Mouse (Mus musculus): Measurements from ENCODE around the gene Spib. TPM values are rescaled to one million over a fixed set of nuclear protein-coding genes. Genes with fewer than 3 reads are reported as not detected.

Spib gene
- polyA plus RNA-seq, 1 experiment from 2014 or later: not detected

Small RNA genes lying within 50 kb of the gene (microRNA-seq; reads per million reads assigned to microRNA genes)
- gene Mir7053: not detected

Other genes with a start within 250 kb of the Spib start
- gene Clec11a, start 225.2 kb downstream of the Spib start, polyA plus RNA-seq (2015; fragmentation: Nextera tagmentation; extraction: Ambion mirVana): 3.0 and 3.4 TPM in 2 replicates
- 13.2 and 15.1 TPM in 2 replicates for gene Shank1, start 221.8 kb downstream of the Spib start, polyA plus RNA-seq (2015; fragmentation: Nextera tagmentation; extraction: Ambion mirVana)
- 10.1 and 10.6 TPM in 2 replicates for gene Syt3, start 148.0 kb downstream of the Spib start, polyA plus RNA-seq (2015; fragmentation: Nextera tagmentation; extraction: Ambion mirVana)
- 0.59 and 1.1 TPM in 2 replicates for gene 1700008O03Rik, start 146.3 kb downstream of the Spib start, polyA plus RNA-seq (2015; fragmentation: Nextera tagmentation; extraction: Ambion mirVana)
- 11.6 and 12.6 TPM in 2 replicates for gene Lrrc4b, start 103.1 kb downstream of the Spib start, polyA plus RNA-seq (2015; fragmentation: Nextera tagmentation; extraction: Ambion mirVana)
- gene Aspdh, start 66.7 kb downstream of the Spib start, polyA plus RNA-seq (2015; fragmentation: Nextera tagmentation; extraction: Ambion mirVana): 3.8 and 4.0 TPM in 2 replicates
- 49.0 and 56.1 TPM in 2 replicates for gene Josd2, start 64.1 kb downstream of the Spib start, polyA plus RNA-seq (2015; fragmentation: Nextera tagmentation; extraction: Ambion mirVana)
- 101 and 106 TPM in 2 replicates for gene Emc10, start 35.5 kb downstream of the Spib start, polyA plus RNA-seq (2015; fragmentation: Nextera tagmentation; extraction: Ambion mirVana)
- gene Fam71e1, start 35.5 kb downstream of the Spib start, polyA plus RNA-seq (2015; fragmentation: Nextera tagmentation; extraction: Ambion mirVana): 30.1 and 35.0 TPM in 2 replicates
- gene Mybpc2, start 7.4 kb downstream of the Spib start, polyA plus RNA-seq (2015; fragmentation: Nextera tagmentation; extraction: Ambion mirVana): 0.13 and 0.14 TPM in 2 replicates
- gene Pold1, start 16.8 kb upstream of the Spib start, polyA plus RNA-seq (2015; fragmentation: Nextera tagmentation; extraction: Ambion mirVana): 77.8 and 89.7 TPM in 2 replicates
- gene Nr1h2, start 21.9 kb upstream of the Spib start, polyA plus RNA-seq (2015; fragmentation: Nextera tagmentation; extraction: Ambion mirVana): 76.0 and 76.2 TPM in 2 replicates
- gene Napsa, start 40.3 kb upstream of the Spib start, polyA plus RNA-seq (2015; fragmentation: Nextera tagmentation; extraction: Ambion mirVana): 0.53 and 0.57 TPM in 2 replicates
- 2.1 and 2.4 TPM in 2 replicates for gene Kcnc3, start 58.6 kb upstream of the Spib start, polyA plus RNA-seq (2015; fragmentation: Nextera tagmentation; extraction: Ambion mirVana)
- gene Myh14, start 138.8 kb upstream of the Spib start, polyA plus RNA-seq (2015; fragmentation: Nextera tagmentation; extraction: Ambion mirVana): 0.49 and 0.84 TPM in 2 replicates
- gene Izumo2, start 176.7 kb upstream of the Spib start, polyA plus RNA-seq (2015; fragmentation: Nextera tagmentation; extraction: Ambion mirVana): not detected in 2 replicates
- gene Vrk3, start 216.3 kb upstream of the Spib start, polyA plus RNA-seq (2015; fragmentation: Nextera tagmentation; extraction: Ambion mirVana): 38.7 and 39.0 TPM in 2 replicates
- gene Zfp473, start 219.0 kb upstream of the Spib start, polyA plus RNA-seq (2015; fragmentation: Nextera tagmentation; extraction: Ambion mirVana): 1.4 and 1.6 TPM in 2 replicates